Mouse (Mus musculus): Measurements from ENCODE around the gene Gcgr. TPM values are rescaled to one million over a fixed set of nuclear protein-coding genes. Genes with fewer than 3 reads are reported as not detected.
"Not testable (repeated sequence)": the region's sequence is repeated elsewhere in the genome, so short reads cannot be mapped to it uniquely, and the experiment has no call there.

Gcgr gene
- total and polyA plus RNA-seq, 3 experiments = not detected

- H3K4me1 ChIP-seq (ENCODE audit: control insufficient read depth in 1 of 2, insufficient read depth in 2 of 2, low read length in 2 of 2) = peaks cover 15 to 30% of the 10 kb centered on the region in 2 experiments
These were observed 17.6 kb upstream of the Gcgr start for GRCm38 (mm10) chr11:120512790-120513453.

GRCm38 (mm10) chr11:120514262-120514661 is 16.2 kb upstream of the Gcgr start:
- TF ChIP-seq TBP (IDR thresholded peaks at IDR 0.05; ENCODE audit: low read depth, low read length) = peak; percentile 91

More at GRCm38 (mm10) chr11:120512790-120513453, 17.6 kb upstream of the Gcgr start:
- no peak for TF ChIP-seq SIN3A (IDR thresholded peaks at IDR 0.05; ENCODE audit: low read length)
- no peak for TF ChIP-seq MAFK (IDR thresholded peaks at IDR 0.05; ENCODE audit: borderline replicate concordance, low read depth, low read length)
- no peak for TF ChIP-seq TAL1 (IDR thresholded peaks at IDR 0.05; ENCODE audit: low read length)
- no peak for TF ChIP-seq ZKSCAN1 (IDR thresholded peaks at IDR 0.05; ENCODE audit: low read depth, low read length)
- TF ChIP-seq JUND (IDR thresholded peaks at IDR 0.05; ENCODE audit: low read depth, low read length) = no peak
- no peak for TF ChIP-seq ELF1 (IDR thresholded peaks at IDR 0.05; ENCODE audit: low read depth, low read length)
- TF ChIP-seq POLR2AphosphoS2 (IDR thresholded peaks at IDR 0.05; ENCODE audit: low read length) = no peak
- TF ChIP-seq MEF2A (IDR thresholded peaks at IDR 0.05; ENCODE audit: extremely low read depth, insufficient replicate concordance, low read depth, low read length, poor library complexity, severe bottlenecking) = no peak
- TF ChIP-seq USF1 (IDR thresholded peaks at IDR 0.05; ENCODE audit: low read depth, low read length) = no peak
- no peak for TF ChIP-seq POLR2AphosphoS5 (IDR thresholded peaks at IDR 0.05; ENCODE audit: borderline replicate concordance, low read depth, low read length)
- TF ChIP-seq EP300 (IDR thresholded peaks at IDR 0.05; ENCODE audit: low read depth in 1 of 2, low read length in 2 of 2) = no peak
- no peak for TF ChIP-seq TCF12 (IDR thresholded peaks at IDR 0.05; ENCODE audit: low read depth, low read length)
- no peak for TF ChIP-seq HCFC1 (IDR thresholded peaks at IDR 0.05; ENCODE audit: low read depth, low read length)
- no peak for TF ChIP-seq MXI1 (IDR thresholded peaks at IDR 0.05; ENCODE audit: low read depth, low read length)
- no peak for TF ChIP-seq MAZ (IDR thresholded peaks at IDR 0.05; ENCODE audit: low read depth, low read length)
- Histone ChIP-seq H3K9ac (ENCODE audit: control insufficient read depth, low read depth, low read length, poor library complexity, severe bottlenecking) (no peak overlapping the region), H3K4me3 (ENCODE audit: control insufficient read depth in 1 of 2, insufficient read depth in 1 of 2, low read depth in 2 of 2, low read length in 2 of 2) (no peak overlapping the region), H3K9me3 (replicated peaks; ENCODE audit: insufficient read depth, low read length) (no peaks in the 10 kb centered on the region), H3K27me3 (ENCODE audit: control insufficient read depth in 1 of 2, insufficient read depth in 2 of 2, low read length in 2 of 2) (no peaks in the 10 kb centered on the region), H3K36me3 (ENCODE audit: control insufficient read depth in 1 of 2, insufficient read depth in 2 of 2, low read length in 2 of 2) (peaks cover 0 to 19% of the 10 kb centered on the region in 2 experiments; a peak in 2 of 4 replicates), H3K79me2 (ENCODE audit: control insufficient read depth, insufficient read depth, low read length, poor library complexity) (no peaks in the 10 kb centered on the region; the same call in 1 of the 2 replicates), H3K27ac (ENCODE audit: control insufficient read depth, low read depth, low read length) (no peak overlapping the region)
- DNase-seq (ENCODE audit: low read depth, low spot score) = no peak

More at GRCm38 (mm10) chr11:120514262-120514661, 16.2 kb upstream of the Gcgr start:
- H3K27ac ChIP-seq (ENCODE audit: control insufficient read depth, low read depth, low read length); H3K79me2 ChIP-seq (ENCODE audit: control insufficient read depth, insufficient read depth, low read length, poor library complexity); H3K9ac ChIP-seq (ENCODE audit: control insufficient read depth, low read depth, low read length, poor library complexity, severe bottlenecking); H3K4me3 ChIP-seq (ENCODE audit: control insufficient read depth in 1 of 2, insufficient read depth in 1 of 2, low read depth in 2 of 2, low read length in 2 of 2); H3K27me3 ChIP-seq (ENCODE audit: control insufficient read depth in 1 of 2, insufficient read depth in 2 of 2, low read length in 2 of 2); H3K9me3 ChIP-seq (replicated peaks; ENCODE audit: insufficient read depth, low read length); DNase-seq (ENCODE audit: low read depth, low spot score): not testable (repeated sequence)
- peaks cover 0 to 19% of the 10 kb centered on the region in 2 experiments; a peak in 2 of 4 replicates for H3K36me3 ChIP-seq (ENCODE audit: control insufficient read depth in 1 of 2, insufficient read depth in 2 of 2, low read length in 2 of 2)
- H3K4me1 ChIP-seq (ENCODE audit: control insufficient read depth in 1 of 2, insufficient read depth in 2 of 2, low read length in 2 of 2) = peaks cover 14 to 30% of the 10 kb centered on the region in 2 experiments

All from MEL (cell line).